Mouse (Mus musculus) CD4-positive helper T cell, adult 2 months (primary cell): ENCODE results near the gene Evx2.

Source experiments
- DNase-seq: peaks from one replicate; pipeline ENCODE4 v3.0.0-alpha.2; 2012; ENCODE audit warnings: low read depth, missing footprints, low spot score

Evx2 gene

DNA sequence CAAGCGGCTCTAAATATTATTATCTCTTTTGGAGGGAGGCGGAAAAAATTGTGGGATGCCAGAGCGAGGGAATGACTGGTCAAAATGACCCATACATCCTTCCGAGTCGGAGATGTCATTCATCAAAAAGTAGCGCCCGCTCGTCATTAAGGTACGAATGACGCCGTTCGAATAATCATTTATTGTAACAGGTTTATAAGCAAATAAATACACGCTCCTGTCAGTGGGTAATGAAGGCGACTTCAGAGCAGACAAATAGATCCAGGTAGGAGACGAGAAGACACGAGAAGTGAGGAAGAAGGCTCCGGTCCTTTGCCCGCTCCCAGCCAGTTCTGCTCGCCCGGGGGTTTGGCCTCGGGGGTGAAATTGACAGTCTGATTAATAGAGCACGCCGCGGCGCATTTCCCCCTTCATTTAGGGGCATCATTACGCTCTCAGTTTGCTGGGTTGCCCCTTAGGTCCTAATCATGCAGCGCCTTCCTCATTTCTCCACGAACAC is at the start of gene Evx2:
Gene Evx2 (minus strand): TSS at position 51 of the 499 bp plus-strand sequence.
- DNase-seq = no peak

DNA sequence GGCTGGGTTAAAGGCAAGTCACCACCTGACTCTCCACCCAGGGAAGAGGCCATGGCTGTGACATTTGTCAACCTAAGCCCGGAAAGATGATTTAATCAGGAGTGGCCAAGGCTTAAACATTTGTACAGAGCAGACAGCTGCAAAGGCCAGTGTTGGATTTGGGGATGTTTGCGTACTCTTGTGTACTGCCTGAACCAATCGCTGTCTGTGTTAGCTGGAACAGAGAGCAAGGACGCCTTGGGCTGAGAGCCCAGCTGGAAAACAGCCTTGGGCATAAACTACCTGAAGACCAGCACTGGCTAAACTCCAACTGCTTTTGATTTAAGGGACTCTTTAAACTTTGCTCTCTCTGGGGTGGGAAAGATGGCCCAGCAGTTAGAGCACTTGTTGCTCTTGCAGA is 49.3 kb upstream of the Evx2 start:
- no peak for DNase-seq

DNA sequence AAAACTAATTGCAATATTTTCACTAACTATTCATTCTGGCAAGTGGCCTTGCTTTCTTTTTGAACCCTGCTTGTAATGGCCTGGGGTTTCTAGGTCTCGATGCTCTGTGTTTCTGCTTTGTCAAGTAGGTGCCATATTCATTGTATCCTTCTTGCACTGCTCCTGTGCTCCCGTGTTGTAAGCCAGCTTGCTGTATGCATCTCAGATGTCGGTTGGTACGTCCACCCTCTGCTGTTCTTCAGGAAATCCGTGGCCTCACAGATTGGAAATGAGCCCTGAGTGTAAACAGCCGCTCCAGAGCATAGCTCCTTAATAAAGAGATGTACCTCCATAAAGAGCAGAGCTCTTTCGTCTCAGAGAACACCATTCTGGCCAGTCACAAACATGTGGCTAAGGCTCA is 48.2 kb upstream of the Evx2 start:
- no peak for DNase-seq

DNA sequence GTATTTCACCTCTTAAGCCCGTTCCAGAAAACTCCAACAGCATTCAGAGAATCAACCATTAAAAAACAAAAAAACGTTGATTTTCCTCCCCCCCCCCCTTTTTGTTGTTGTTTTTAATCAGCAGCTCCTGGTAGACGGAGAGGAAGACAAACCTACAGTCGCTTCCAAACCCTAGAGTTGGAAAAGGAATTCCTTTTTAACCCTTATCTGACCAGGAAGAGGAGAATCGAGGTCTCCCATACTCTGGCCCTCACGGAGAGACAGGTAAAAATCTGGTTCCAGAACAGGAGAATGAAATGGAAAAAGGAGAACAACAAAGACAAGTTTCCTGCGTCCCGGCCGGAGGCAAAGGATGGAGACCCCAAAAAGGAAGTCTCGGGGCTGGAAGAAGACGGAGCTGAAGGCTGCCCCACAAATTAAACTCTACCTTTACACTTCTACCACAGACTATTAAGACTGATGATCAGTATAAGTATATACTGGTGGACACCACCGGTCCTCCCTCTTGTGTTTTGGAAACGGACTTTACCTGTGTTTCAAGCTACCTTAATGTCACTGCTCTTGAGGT is 47.1 kb upstream of the Evx2 start:
- no peak for DNase-seq

DNA sequence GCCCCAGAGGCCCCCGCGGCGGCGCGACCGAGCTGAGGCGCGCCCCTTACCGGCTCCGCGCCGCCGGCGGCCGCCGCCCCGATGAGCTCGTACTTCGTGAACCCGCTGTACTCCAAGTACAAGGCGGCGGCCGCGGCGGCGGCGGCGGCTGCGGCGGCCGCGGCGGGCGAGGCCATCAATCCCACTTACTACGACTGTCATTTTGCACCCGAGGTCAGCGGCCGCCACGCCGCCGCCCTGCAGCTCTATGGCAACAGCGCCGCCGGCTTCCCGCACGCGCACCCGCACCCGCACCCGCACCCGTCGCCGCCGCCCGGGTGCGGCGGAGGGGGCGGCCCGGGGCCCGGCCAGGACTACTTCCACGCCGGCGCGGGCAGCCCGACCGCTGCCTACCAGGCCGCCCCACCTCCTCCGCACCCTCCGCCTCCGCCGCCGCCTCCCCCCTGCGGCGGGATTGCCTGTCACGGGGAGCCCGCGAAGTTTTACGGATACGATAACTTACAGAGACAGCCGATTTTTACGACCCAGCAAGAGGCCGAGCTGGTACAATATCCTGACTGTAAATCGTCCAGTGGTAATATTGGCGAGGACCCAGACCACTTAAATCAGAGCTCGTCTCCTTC is 46.2 kb upstream of the Evx2 start:
- DNase-seq = peak; percentile 27

DNA sequence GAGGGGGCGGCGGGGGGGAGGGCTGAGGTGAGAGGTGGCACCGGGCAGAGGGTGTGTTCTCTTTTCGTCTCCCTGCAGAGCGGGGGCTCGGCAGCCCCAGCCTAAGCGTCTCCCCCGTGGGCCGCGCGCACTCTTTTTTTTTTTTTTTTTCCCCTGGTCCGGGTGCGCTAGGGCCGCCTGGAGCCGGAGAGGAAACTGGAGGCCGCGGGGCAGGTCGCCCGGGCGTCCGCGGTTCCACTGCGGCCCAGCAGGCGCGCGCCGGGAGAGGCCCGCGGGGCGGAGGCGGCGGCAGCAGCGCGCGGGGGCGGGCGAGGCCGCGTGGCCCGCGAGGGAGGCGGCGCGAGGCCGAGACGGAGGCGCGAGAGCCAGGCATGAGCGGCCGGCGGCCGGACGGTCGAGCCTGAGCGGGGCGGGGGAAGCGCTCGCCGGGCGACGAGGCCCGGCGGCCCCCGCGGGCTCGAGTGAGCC is 45.7 kb upstream of the Evx2 start:
- no peak for DNase-seq

DNA sequence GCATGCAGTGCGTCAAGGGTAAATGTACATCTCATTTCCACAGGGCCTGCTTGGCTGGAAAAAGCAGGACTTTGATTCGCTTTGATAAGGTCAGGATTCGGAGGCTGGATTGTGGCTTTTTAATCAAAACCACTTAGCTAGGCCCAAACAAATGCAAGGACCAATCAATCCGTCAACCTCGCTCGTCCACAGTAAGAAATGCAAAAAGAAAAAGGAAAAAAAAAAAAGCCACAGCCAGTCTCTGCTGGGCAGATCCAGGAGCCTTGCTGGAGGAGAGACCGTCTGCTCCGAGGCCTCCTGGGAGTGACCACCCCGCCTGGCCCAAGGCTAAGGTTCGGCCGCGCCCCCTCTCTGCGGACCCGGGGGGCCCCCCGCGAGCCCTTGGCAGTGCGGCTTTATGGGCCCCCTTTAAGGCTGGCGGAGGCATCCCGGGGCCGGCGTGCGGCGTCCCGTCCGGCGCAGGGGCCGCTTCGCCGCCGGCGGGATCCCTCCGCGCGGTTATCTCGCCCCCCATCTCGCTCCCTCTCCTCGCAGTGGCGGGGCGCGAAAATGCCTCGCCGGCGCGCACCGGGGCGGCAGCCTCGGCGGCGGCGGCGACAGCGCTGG is 45.1 kb upstream of the Evx2 start, which contains the start of gene Hoxd8:
Gene Hoxd8 (plus strand): TSS at position 223 of the 606 bp plus-strand sequence.
- DNase-seq = no peak

DNA sequence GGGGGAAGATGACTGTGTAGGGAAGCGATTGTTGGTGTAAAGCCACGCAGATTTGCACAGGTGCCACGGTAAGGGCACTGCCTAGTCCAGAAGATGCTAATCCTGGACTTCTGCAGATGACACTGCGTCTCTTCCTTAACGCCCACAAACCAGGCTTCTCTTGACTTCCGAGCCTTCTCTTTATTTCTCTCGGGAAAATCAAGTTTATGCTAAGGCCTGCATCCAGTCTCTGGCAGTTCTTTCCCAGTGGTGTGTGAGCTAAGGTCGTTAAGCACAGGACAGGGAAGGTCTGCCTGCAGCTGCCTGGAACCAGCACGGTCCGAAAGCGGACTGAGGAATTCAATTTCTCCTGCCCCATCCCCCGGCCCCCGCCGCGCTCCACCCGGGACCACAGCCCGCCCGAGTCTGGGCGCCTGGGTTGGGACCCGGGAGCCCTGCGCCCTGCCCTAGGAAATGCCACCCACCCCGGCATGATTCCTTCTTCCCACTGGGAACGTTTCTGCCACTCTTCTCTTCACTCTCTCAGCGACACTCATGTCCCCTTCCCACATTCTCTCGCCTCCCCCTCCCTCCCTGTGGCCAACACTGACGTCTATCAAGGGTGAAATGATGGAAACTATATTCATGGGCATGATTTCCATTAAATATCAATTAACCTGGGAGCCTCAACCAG is 44.5 kb upstream of the Evx2 start:
- DNase-seq = no peak

DNA sequence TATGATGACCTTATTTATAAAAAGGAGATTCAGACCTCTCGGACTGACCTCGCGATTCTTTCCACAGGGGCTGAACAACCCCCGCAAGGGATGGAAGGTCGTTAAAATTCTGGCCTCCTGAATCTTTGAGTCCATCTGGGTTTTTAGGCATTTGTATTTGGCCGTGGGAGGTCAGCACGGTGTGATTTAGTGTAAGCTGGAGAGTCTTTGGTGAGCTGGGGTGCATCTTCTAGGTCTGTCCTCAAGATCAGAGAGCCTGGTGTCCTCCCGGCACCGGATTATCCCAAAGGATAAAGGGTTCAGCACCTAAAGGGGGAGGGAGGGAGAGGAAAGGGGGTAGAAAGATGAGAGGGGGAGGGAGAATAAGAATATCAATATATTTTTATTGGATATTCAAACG is 44.0 kb upstream of the Evx2 start:
- no peak for DNase-seq

DNA sequence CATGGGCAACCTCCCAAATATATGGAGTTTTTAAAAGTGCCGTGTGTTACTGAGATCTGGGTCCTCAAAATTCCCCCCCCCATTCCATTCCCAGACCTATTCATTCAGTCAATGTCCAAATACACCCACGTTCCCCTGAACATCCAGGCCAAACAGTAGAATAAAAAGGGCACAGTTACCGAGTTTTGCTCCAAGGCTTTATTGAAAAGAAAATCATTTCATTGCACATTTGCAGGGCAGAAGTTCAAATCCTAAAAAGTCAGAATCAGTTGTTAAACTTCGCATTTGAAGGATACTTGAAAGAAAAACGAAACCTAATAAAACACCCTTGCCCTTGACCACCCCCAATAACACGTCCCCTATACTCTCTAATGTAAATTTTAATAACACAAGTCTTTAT is 43.5 kb upstream of the Evx2 start:
- no peak for DNase-seq

DNA sequence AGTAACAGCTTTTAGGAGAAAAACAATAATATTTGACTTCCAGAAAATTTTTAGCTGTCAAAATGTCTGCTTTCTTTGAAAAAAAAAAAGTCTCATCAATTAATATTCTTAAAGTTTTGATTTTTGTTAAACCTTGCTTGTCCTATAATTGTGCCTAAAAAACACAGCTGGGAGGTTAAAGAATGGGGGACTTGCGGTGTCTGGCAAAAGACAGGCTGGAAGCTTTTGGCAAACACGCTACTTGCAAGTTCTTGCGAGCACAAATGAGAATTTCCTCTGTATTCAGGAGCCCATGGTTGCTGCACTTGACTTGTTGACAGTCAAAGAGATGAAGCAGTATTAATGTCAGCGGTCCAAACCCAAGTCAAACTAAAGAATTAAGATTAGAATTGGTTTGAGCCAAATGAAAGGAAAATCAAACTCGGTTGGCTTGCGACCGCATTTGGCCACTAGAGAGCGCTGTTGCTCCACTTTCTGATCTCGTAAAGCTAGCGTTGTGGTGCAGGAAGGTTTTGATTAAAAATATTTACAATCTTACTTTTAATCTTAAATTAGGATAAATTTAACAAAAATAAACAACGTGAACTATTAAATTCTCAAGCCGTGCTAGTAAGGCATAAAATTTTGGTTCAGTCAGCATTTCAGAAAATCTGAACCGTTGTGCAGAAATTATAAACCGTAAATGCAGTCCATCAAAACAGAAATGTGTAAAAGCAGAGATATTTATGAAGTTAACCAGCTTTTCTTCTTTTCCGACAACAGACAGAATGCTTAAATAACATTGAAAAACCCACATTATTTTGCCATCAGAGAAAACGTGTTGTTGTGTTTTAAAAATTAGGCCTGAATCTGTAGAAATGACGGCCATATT is 42.8 kb upstream of the Evx2 start:
- DNase-seq = peak; percentile 51

DNA sequence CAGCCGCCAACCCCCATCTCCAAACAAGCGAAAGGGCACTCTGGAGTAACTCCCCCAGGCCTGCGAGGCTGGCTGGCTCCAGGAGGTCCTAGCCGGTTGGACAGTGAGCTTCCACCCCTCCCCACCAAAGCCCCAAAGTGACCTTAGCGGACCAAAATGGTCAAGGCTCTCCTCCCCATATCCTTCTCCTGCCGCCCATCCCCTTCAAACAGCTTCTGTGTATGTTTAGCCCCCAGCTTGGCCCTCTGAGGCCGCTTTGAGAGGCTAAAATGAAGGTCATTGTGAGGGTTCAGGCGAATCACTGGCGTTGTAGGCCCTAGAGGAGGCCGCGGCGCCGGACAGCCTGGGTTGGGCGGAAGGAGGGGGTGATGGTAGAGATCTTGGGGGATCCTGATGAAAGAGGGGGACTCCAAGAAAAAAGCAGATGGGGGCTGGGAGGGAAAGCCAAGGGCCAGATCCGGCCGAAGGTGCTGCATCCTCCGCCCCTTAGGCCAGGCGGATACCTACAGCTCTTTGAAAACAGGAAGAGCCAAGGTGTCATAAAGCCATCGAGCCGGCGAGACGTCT is 41.3 kb upstream of the Evx2 start:
- no peak for DNase-seq

DNA sequence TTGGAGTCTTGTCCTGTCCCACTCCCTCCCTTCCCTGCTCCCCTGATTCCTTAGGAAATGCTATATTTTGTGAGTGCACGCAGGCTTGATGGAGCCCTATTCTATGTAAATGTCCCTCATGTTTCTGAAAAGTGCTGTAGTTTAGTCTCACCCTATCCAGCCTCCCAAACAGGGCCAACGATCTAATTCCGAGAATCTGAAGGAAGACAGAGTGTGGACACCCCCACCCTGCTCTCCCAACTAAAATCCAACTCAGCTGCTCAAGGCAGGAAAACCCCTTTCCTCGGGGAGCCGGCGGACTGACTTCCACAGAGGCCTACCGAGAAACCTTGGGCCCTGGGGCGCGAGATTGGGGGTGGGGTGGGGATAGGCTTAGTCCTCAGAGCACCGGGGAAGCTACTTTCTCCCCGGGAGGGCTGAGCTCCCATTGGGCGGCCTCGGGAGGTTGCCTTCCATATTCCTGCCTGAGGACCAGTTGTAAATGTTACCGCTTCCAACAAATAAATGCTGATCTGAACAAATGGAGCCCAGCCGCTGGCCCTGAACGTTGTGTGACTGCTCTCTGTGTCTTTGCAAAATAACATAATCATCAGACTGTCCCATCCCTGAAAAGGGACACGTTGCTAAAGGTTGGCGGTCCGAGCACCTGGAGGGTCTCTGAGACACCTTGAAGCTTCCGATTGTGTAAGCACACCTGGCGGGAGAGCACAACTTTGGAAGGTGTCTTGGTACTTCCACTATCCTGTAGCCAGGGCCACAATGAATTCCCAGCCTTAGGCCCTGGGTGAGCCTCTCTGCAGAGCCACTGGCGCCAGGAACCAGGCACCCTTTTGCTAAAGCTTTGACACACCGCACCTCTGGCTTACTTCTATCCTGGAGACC is 40.5 kb upstream of the Evx2 start:
- no peak for DNase-seq

DNA sequence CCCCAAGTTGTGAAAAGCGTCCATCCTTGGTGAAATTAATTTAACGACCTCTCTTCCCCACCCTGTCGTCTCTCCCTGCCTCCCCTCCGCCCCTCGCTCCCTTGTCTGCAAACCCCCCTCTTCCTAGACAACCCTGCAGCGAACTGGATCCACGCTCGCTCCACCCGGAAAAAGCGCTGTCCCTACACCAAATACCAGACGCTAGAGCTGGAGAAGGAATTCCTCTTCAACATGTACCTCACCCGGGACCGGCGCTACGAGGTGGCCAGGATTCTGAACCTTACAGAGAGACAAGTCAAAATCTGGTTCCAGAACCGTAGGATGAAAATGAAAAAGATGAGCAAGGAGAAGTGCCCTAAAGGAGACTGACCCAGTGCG is 39.7 kb upstream of the Evx2 start:
- no peak for DNase-seq

DNA sequence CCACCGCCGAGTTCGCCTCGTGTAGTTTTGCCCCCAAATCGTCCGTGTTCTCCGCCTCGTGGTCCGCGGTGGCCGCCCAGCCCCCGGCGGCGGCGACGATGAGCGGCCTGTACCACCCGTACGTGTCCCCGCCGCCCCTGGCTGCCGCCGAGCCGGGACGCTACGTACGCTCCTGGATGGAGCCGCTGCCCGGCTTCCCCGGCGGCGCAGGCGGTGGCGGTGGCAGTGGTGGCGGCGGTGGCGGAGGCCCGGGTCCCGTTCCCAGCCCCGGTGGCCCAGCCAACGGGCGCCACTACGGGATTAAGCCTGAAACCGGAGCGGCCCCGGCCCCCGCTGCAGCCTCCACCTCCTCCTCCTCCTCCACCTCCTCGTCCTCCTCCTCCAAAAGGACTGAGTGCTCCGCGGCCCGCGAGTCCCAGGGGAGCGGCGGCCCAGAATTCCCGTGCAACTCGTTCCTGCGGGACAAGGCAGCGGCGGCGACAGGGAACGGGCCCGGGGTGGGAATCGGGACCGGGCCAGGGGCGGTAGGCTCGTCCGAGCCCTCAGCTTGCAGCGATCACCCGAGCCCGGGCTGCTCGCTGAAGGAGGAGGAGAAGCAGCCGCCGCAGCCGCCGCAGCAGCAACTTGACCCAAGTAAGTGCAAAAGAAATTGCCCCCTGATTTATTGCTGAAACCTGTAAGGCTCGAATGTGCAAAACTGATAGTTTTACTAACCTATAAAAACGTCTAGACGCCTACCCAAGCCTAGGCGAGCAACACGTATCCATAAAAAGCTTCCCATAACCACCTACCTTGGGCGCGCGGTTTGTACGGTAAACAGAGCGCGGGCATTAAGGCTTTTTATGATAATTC is 39.1 kb upstream of the Evx2 start:
- DNase-seq = no peak

DNA sequence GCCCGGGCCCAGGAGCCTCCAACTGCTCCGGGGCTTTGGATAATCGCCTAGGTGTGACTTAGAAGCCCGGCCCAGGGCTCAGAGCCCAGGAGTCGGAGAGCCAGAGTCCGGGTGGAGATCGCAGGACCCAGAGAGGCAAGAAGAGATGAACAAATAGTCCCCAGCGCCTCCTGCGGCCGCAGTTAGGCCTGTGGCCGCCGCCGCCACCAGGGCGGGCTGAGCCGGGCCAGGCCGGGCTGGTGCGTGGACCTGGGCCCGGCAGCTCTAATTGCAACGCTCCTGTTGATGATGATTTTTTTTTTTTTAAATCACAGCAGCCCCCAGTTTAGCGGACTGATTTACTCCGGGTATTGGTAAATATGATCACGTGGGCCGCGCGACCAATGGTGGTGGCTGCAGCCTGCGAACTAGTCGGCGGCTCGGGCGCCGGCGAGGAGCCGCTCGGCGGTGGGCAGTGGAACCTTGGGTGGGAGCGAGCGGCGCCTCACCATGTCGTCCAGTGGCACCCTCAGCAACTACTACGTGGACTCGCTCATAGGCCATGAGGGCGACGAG is 38.3 kb upstream of the Evx2 start, which contains the start of gene Hoxd9:
Gene Hoxd9 (plus strand): TSS at position 161 of the 555 bp plus-strand sequence.
- no peak for DNase-seq

DNA sequence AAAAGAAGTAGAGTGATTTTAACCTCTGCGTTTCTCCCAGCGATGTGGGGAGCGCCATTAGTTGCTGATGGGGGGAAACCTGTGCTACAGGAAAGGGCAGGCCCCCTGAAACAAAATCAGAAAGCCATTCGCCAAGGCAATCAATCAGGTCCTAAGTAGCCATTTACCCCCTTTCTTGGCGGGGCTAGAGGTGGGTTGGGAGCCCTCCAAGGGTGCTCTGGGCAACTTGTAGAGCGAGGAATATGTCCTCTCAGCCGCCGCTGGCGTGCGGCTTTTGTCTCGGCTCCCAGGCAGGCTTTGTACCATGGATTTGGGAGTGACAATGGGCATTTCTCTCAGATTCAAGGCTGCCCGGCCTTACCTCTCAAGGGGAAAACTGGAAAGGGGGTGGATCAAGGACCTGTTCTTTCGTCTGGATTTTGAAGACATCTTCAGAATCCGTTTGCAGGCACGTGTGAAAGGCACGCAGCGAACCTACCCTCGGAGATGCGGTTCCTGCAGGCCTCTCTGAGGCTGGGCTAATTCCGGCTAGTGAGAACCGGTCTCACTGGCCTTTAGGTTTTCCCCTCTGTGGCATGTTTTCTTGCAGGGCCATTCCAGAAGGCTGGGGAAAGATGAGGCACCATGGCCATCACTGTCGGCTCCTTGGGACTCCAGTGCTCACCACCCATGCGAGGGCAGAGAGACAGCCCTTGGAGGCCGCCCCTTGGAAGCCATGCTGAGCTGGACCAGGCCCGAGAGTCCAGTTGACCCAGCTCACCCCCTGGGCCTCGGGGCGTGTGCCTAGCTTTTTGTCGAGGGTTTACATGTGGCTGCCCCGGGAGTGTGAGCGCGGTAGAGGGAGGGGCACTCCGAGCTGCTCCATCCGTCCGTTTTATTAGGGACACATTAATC is 37.3 kb upstream of the Evx2 start:
- DNase-seq = no peak
